Mouse (Mus musculus) lung, adult 2 months (tissue): Measurements from ENCODE around the gene Lenep.

Experiments
- CTCF ChIP-seq: fragments of 200-500 bp; IDR thresholded peaks from 2 replicates; pipeline ENCODE4 v1.5.1; 2011; ENCODE audit warnings: mild to moderate bottlenecking, low read length, control low read depth; ENCODE audit not compliant: insufficient read depth
- POLR2A ChIP-seq: fragments of 200-500 bp; IDR thresholded peaks from 2 replicates; pipeline ENCODE4 v1.6.1; 2011; ENCODE audit warnings: low read depth, mild to moderate bottlenecking, control low read depth, low read length, borderline replicate concordance; ENCODE audit errors: extremely low read depth

DNA sequence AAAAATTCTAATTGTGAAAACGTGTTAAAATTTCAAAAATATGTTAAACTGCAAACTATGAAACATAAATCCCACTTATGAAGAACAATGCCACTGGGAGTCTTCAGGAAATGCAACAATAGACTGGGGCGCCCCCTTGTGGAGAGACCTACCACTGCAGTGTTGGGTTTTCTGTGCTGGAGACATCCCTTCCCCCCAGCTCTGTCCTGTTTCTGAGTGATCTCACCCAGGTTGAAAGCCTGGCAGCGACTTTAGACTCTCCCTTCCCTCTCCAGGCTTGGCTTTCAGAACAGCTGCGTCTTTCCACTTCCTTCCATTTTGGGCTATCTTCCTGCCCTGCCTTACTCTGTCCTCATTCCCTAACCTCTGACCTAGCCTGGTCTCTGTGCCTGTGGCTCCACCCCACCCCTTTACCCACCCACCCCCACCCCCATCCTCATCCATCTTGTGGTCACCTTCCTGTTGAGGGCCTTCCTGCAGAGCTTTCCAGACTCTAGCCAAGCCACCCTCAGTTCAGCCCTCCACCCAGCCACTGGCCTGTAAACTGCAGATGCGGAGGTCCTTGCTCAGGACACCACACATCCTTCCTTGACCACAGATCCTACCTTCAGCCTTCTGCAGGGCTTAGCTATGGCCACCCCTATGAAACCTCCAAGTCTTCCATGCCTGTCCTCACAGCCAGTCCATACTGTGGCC is 47.6 kb downstream of the Lenep start:
- TF ChIP-seq POLR2A (no peak), CTCF (peak; percentile 81)
